ENCODE assay signal across 8 mouse cellular contexts in the genomic region with DNA sequence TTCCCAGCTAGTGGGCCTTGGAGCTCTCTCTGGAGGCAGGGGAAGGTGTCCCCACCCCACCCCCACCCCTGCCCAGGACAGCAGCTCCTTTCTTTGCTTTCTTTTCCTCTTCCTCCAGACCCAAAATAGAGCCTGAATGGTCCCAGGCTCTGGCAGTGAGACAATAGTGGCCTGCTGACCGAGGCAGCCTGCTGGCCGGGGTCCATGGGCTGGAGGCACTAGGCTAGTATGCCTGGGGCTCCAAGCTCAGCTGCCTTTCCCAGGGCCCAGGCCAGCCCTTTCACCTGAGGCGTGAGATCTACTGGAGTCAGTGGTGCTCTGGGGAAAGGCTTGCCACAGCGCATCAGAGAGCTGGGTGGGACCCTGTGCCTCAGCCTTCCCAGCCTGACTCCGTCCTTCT. TPM values are rescaled to one million over a fixed set of nuclear protein-coding genes. Genes with fewer than 3 reads are reported as not detected.
A peak's percentile ranks its signal among the peaks of the same experiment; 100 is the strongest.
DNase-seq lines count a peak whose midpoint lies in the region; ATAC-seq and TF ChIP-seq lines count a peak whose summit lies in the region.

No protein-coding gene starts in this region.

- peaks cover 24% of the 10 kb centered on the region for H3K4me1 ChIP-seq in lung, adult 2 months (ENCODE audit: control insufficient read depth, insufficient read depth, low read length)
- peaks cover 74% of the 10 kb centered on the region for H3K4me1 ChIP-seq in forebrain, embryonic 10.5 days
- peaks cover 7% of the 10 kb centered on the region for H3K4me1 ChIP-seq in stomach, postnatal 0 days (replicated peaks; ENCODE audit: control insufficient read depth, insufficient read depth)

- no peak overlapping the region for H3K9ac ChIP-seq in stomach, postnatal 0 days (ENCODE audit: low read length)

- no peak for TF ChIP-seq EP300 in stomach, postnatal 0 days (optimal IDR thresholded peaks at IDR 0.05)

- 26% methylated on average over 5 of the region's 5 CpGs for WGBS in lung, adult 2 months
- 40% methylated on average over 5 of the region's 5 CpGs for WGBS in forebrain, embryonic 10.5 days
- 41% methylated on average over 4 of the region's 5 CpGs for WGBS in stomach, postnatal 0 days

- H3K36me3 ChIP-seq in forebrain, embryonic 10.5 days (replicated peaks) = peaks cover 5% of the 10 kb centered on the region
- no peaks in the 10 kb centered on the region for H3K36me3 ChIP-seq in stomach, postnatal 0 days (ENCODE audit: control insufficient read depth, insufficient read depth, low read length)

- no peaks in the 10 kb centered on the region for H3K9me3 ChIP-seq in forebrain, embryonic 10.5 days
- H3K9me3 ChIP-seq in stomach, postnatal 0 days (ENCODE audit: control insufficient read depth, low read length) = no peaks in the 10 kb centered on the region

- no peak overlapping the region for H3K4me3 ChIP-seq in lung, adult 2 months (replicated peaks; ENCODE audit: extremely low read depth, low read depth, low read length)
- peak overlapping the region; percentile 15; the same call in 1 of the 2 replicates for H3K4me3 ChIP-seq in forebrain, embryonic 10.5 days
- peak overlapping the region; percentile 46; the same call in 1 of the 2 replicates for H3K4me3 ChIP-seq in layer of hippocampus, adult 2 months
- no peak overlapping the region for H3K4me3 ChIP-seq in stomach, postnatal 0 days (ENCODE audit: low read depth, low read length)

- TF ChIP-seq POLR2A in lung, adult 2 months (IDR thresholded peaks at IDR 0.05; ENCODE audit: borderline replicate concordance, extremely low read depth, low read depth, low read length) = no peak

- no peaks in the 10 kb centered on the region for H3K27me3 ChIP-seq in forebrain, embryonic 10.5 days (ENCODE audit: poor library complexity, severe bottlenecking)
- no peaks in the 10 kb centered on the region for H3K27me3 ChIP-seq in stomach, postnatal 0 days (ENCODE audit: control insufficient read depth, insufficient read depth, low read length)

- peak; percentile 65 to 70 for DNase-seq in lung, adult 18-20 months
- DNase-seq in lung, adult 2 months = no peak
- peak; percentile 35 for DNase-seq in forebrain, embryonic 10.5 days (ENCODE audit: extremely low spot score, low spot score)
- peak; percentile 71 to 75 for DNase-seq in heart, postnatal 36 days
- peak; percentile 71 to 78 for DNase-seq in layer of hippocampus, adult 2 months (ENCODE audit: low spot score in 2 of 2)
- peak; percentile 73 for DNase-seq in lung, postnatal 36 days
- peak; percentile 32 for DNase-seq in stomach, postnatal 0 days (ENCODE audit: low spot score)

- ATAC-seq in stomach, postnatal 0 days (ENCODE audit: low FRiP score, low TSS enrichment) = no peak; the same call in 1 of the 2 replicates
- ATAC-seq in megakaryocyte-erythroid progenitor cell, adult 5-6 weeks (replicated peaks; ENCODE audit: low FRiP score, low TSS enrichment, poor library complexity, severe bottlenecking) = no peak

- H3K4me2 ChIP-seq in stomach, postnatal 0 days (replicated peaks; ENCODE audit: low read depth) = no peak overlapping the region

- intact Hi-C loops in heart, postnatal 36 days (cut with DNase I) = no loop called here

- H3K27ac ChIP-seq in forebrain, embryonic 10.5 days = peak overlapping the region; percentile 96
- H3K27ac ChIP-seq in layer of hippocampus, adult 2 months = peak overlapping the region; percentile 94
- peak overlapping the region; percentile 73 for H3K27ac ChIP-seq in stomach, postnatal 0 days (replicated peaks)

- no peak for TF ChIP-seq CTCF in lung, adult 2 months (IDR thresholded peaks at IDR 0.05; ENCODE audit: insufficient read depth, low read length)
- TF ChIP-seq CTCF in layer of hippocampus, adult 2 months (conservative IDR thresholded peaks at IDR 0.05) = no peak
- no peak for TF ChIP-seq CTCF in stomach, postnatal 0 days (IDR thresholded peaks at IDR 0.05; ENCODE audit: low read depth)

RNA-seq across cellular contexts. Expression of a gene that starts 18.0 kb away (rescaled TPM):
- polyA plus RNA-seq in lung, adult 2 months (2012; rRNA removed) = 192 and 233 TPM in 2 replicates
- polyA plus RNA-seq in forebrain, embryonic 10.5 days (2016; fragmentation: Nextera tagmentation; extraction: Ambion mirVana) = 94.8 and 107 TPM in 2 replicates
- total RNA-seq in heart, postnatal 36 days (2021) = 10 to 100 TPM; 42.5 to 62.0 TPM
- total RNA-seq in layer of hippocampus, adult 2 months (2021) = 10 to 100 TPM; 89.7 to 90.5 TPM
- 42.4 and 50.9 TPM in 2 replicates for polyA plus RNA-seq in stomach, postnatal 0 days (2015; fragmentation: Nextera tagmentation; extraction: Ambion mirVana)
- 150 and 156 TPM in 2 replicates for total RNA-seq in megakaryocyte-erythroid progenitor cell, adult 5-6 weeks (2014; fragmentation: Nextera tagmentation)
- 85.4 and 123 TPM in 2 replicates for total RNA-seq in megakaryocyte-erythroid progenitor cell, adult 5-6 weeks (2017)

RNA-seq across cellular contexts. Expression of a gene that starts 25.0 kb away (rescaled TPM):
- polyA plus RNA-seq in lung, adult 2 months (2012; rRNA removed) = 15.4 and 18.9 TPM in 2 replicates
- 4.9 and 5.2 TPM in 2 replicates for polyA plus RNA-seq in forebrain, embryonic 10.5 days (2016; fragmentation: Nextera tagmentation; extraction: Ambion mirVana)
- total RNA-seq in heart, postnatal 36 days (2021) = 1 to 10 TPM; 1.9 to 2.1 TPM
- under 1 TPM; 0.18 to 0.34 TPM for total RNA-seq in layer of hippocampus, adult 2 months (2021)
- polyA plus RNA-seq in stomach, postnatal 0 days (2015; fragmentation: Nextera tagmentation; extraction: Ambion mirVana) = 0.61 and 0.92 TPM in 2 replicates
- total RNA-seq in megakaryocyte-erythroid progenitor cell, adult 5-6 weeks (2014; fragmentation: Nextera tagmentation) = 30.9 and 44.1 TPM in 2 replicates
- 20.4 and 46.4 TPM in 2 replicates for total RNA-seq in megakaryocyte-erythroid progenitor cell, adult 5-6 weeks (2017)

Comparison
In these comparisons a context has a peak if more than half of its experiments do, and no peak if none do; other contexts are left out.
1. H3K4me3 ChIP-seq: peak in forebrain, embryonic 10.5 days (single experiment) and layer of hippocampus, adult 2 months (single experiment); none in lung, adult 2 months (single experiment) and stomach, postnatal 0 days (single experiment).
2. RNA of a gene that starts 25.0 kb away (total RNA-seq): 20.4 to 46.4 TPM in megakaryocyte-erythroid progenitor cell, adult 5-6 weeks; 1.9 to 2.1 TPM in heart, postnatal 36 days and 0.18 to 0.34 TPM in layer of hippocampus, adult 2 months; every median in the first group is over 4 times any median in the second.
3. Peak in every context shown above with its lines, with median percentiles within 50 percentile points of each other: H3K27ac ChIP-seq.